Mouse (Mus musculus) right cerebral cortex, postnatal 36 days (tissue): ENCODE measurements around the gene Rsf1.

Experiments used
- DNase-seq, 2 experiments: peaks; one replicate each; pipeline ENCODE4 v3.0.0; 2022; ENCODE audit warnings: low spot score in 2 of 2, mixed read lengths in 1 of 2

Rsf1 gene

DNA sequence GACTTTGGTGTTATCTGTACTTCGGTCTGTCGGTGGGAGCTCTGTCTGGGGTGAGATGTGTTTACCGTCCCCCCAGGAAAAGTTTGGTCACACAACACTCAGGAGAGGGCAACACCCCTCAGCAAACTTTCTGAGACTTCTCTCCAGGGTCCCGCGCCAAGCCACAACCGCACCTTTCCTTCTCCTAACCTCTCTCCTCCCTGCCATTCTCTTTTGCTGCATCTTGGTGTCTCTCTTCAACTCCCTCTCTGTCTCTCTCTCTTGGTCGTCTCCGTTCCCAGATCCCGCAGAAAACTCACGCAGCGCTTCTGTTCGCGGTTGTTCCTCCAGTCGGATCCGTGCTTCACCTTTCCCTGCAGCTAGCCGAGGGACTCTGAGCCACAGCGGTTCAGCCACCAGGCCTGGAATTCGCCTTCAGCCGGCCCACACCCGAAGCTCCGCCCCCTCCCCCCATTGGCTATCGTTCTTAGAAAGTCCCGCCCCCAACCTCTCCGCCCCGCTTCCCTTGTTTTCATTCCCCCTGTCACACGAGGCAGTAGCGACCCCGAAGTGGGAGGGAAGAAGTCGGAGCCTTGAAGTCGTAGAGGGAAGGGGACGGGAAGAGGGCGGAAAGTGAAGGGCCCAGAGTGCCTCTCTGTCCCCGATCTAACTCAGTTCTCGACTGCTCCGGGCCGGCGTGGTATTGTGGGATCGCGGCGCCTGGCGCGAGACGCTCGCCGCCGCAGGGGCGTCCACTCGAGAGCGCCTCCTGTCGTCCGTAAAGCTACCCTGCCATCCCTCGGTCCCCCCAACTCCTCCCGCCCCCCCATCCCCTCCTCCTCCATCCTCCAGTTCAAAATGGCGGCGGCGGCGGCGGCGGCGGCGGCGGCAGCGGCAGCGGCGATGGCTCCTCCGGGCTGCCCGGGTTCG lies at the start of gene Rsf1, which contains the start of gene Aamdc:
Gene Rsf1 (plus strand): TSS at position 823 of the 909 bp plus-strand sequence.
Gene Aamdc (minus strand): TSS at position 431 of the 909 bp plus-strand sequence.
- DNase-seq, result peak; percentile 89 to 96

DNA sequence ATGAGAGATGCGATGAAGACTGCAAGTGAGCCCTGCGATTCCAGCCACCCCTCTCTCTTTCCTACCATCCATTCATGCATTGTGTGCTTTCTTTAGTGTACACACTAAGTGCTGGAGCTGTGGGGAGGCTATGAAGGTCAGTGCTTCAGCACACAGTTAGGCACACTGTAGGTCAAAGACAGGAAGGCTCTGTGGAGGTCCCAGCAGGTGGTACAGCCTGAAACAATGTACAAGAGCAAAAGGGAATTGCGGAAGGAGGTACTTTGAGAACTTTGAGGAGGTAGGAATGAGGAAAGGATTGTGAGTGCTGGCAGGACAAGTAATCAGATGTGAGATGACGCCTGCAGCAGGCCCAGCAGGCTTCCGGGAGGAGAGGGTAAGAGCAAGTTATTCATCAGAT lies 44.2 kb upstream of the Rsf1 start:
- DNase-seq, result no peak

DNA sequence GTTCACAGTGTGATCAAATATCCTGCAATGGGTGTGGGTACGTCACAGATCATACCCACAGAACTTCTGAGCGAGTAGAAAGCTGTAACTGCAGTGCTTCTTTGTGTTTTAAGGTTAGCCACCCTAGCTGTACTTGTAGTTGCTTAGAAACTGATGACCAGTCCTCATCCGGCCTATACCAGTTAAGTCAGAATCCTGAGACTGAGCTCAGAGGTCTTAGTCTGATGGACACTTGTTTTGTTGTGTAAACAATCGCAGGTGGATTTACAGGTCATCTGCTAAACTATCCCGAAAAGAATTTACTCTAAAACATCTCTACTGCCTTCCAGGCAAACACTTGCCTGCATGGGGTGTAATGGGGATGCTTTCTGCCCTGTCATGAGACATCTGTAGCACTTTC lies 43.1 kb upstream of the Rsf1 start:
- no peak for DNase-seq

DNA sequence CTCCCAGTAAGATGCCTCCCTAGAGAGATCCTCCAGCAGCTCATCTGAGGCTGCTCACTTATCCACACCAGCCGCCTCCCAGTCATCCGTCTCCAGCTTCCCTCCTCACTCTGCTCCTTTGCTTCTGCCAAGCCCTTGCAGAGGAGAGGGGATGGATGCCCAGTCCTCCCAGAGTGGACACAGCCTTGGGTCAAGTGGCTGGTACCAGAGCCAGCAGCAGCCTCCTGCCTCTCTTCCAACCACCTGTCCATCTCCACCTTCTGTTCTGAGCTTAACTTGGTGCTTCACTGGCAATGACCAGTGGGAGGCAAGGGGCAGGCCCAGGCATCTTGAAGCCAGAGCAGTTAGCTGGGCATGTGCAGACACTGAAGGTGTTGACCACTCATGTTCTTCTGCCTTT lies 33.2 kb upstream of the Rsf1 start:
- DNase-seq, result no peak

DNA sequence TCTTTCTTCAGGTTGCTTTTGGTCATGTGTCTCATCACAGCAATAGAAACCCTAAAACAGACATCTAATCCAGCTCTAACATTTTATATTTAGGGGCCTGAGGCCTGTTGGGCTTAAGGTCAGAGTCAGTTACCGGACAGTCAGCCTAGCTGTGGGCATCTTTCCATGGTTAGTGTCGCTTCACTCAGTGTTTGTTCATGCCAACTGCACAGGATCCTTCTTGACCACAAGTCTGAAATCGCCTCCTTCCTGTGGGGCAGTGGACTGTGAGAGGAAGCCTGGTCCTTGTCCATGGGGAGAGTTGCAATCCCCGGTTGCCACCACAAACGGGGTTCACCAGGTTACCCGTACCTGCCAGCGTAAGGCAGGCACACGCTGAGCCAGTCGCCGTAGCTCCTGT lies 30.4 kb upstream of the Rsf1 start:
- DNase-seq, result no peak

DNA sequence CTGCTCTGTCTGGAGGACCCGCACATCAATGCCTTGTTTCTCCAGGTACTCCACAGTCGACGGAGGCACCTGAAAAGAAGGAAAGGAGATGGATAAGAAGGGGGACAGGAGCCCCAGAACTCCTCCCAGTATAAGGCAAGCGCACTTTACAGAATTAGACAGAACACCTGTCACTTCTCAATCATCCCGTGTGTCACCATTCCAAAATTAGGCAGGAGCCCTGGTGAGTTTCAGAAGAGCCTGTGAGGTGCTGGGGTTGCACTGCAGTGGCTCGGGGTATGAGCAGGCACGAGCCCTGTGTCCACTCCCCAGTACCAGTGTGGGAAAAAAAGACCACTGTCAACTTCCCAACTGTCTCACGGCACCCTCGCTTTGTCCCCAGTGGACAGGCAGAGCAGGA lies 29.0 kb upstream of the Rsf1 start:
- no peak for DNase-seq

DNA sequence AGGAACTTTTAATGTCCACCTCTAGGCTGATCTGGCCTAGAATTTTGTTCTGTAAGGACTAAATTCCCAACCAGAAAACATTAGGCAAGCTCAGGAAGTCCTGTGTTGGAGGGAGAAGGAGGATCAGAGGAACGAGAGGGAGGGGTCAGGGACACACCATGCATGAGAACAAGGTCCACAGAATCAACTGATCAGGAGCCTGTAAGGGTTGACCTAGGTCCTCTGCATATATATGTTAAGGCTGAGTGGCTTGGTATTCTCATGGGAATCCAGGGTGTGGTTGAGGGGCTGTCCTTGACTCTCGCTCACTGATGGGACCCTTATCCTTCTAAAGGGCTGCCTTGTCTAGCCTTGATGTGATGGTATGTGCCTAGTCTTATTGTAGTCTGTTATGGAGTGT lies 16.1 kb upstream of the Rsf1 start:
- DNase-seq, result no peak

DNA sequence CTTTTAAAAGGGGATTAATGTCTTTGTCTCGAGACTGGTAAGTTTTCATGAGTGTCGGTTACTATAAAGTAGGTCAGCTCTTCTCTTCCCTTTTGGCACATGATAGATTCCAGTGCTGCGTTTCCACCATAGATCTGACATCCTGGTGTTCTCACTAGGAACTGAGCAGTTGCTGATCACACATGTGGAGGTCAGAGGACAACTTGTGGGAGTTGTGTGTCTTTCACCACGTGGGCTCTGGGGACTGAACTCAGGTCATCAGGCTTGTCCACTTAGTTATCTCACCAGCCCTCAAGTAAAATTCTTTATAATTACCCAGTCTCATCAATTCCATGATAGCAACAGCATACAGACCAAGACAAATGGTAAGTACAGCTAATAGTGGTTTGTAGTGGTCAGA lies 10.3 kb upstream of the Rsf1 start:
- no peak for DNase-seq

DNA sequence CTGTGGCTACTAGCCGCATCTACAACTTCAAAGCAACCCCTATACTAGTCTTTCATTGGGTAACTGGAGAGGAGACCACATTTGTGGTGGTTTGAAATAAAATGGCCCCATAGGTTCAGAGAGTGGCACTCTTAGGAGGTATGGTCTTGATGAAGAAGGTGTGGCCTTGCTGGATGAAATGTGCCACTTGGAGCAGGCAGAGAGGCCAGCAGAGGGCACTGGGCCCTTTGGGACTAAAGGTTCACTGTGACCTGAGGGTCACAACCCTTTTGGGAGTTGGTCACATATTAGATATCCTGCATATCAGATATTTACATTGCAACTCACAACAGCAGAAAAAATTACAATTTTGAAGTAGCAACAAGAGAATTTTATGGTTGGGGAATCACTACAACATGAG lies 9.3 kb upstream of the Rsf1 start:
- DNase-seq, result no peak

DNA sequence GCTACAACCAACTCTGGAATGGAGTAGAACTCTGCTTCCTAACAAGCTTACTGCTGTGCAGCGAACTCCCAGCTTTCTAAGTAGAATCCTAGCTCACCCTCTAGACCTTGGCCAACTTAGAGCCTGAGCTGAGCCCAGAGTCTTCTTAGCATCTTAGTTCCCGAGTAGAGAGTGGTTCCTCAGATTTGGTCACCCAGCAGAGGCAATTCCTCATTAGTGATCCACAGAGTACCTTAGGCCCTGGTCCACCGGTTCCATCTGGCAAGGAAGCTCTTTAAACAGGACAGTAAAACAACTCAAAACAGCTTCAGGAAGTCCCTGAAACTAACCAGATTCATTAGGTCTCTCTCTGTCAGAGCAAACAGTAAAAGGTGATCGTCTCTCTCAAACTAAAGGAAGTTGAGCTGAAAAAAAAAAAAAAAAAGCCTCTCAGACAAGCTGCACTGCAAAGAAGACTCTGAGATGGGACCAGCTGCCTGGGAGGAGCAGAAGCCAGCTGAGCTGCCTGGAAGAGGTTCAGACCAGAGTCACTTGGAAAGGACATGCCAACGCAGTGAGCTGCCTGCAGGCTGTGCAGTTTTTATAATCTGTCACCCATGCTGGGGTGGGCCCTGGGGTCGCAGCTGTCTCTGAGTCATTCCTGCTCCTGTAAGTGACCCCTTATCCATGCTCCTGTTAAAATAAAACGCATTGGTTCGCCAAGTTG lies 1.2 kb upstream of the Rsf1 start:
- peak; percentile 11 to 20 for DNase-seq

DNA sequence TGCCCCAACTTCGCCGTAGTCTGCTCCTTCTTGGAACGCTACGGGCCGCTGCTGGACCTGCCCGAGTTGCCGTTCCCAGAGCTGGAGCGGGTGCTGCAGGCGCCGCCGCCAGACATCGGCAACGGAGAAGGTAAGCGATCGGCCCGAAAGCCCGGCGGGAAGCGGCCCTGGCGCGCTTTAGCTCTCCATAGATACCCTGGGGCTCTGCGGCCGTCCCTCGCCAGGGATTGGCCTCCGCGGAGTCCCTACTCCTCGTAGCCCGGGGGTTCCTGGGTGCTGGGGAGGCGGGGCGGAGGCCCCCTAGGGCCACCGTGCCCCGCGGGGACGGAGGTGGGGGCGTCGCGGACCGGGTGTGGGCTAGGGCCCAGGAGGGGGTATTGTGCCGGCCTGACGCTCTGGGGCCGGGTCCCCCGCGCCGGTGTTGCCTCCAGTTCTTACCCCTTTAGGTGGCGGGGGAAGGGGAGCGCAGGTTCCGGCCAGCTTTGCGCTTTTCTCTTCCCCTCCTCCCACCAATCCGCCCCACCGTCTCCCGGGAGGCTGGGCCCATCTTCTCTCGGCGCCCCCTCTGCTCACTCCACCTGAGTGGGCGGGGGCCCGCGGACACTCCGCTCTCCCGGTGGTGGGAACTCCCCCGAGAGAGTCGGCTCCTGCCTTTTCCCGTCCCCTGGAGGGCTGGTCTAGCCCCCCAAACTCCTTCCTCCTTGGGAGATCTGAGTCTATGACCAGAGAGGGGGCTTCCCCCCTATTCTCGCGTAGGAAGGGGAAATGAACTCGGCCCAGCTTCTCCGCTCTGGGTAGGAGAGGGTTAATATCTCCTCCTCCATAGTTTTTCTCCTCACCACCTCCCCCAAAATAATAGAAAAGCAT lies 520 bp downstream of the Rsf1 start:
- DNase-seq, result peak; percentile 32 to 33

DNA sequence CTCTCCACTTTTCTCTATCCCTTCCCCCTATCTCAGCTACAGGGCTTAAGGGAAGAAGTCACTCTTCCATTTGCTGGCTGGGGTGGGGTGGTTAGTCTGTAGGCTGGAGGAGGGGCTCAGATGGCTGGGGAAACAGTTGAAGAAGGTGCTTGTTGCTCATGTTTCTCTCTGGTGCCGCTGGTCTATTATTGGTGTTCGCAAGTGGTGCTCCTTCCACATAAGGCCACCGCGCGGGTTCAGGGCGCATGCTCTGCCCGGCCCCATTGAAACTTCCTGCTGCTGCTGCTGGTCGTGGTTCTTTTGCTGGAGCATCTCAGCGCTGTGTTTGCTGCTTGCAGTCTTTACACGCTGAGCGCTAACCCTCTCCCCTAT lies 1.1 kb downstream of the Rsf1 start:
- peak; percentile 80 to 82 for DNase-seq

DNA sequence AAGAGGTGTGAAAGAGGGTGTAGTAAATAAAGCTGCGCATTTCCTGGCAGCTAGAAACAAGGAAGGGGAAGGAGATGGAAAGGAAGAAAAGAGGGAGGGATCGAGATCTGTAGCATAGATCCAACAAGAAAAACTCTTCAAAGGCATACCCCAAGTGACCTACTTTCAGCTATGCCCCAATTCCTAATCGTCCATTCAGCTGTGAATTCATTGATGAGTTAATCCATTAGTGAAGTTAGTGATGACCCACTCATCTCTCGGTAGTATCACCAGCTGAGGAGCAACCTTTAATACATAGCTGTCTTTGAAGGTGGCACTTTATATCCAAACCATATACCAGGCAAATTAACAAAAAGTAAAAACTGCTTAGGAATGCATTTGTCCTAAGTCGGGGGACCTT lies 8.8 kb downstream of the Rsf1 start:
- DNase-seq, result no peak

DNA sequence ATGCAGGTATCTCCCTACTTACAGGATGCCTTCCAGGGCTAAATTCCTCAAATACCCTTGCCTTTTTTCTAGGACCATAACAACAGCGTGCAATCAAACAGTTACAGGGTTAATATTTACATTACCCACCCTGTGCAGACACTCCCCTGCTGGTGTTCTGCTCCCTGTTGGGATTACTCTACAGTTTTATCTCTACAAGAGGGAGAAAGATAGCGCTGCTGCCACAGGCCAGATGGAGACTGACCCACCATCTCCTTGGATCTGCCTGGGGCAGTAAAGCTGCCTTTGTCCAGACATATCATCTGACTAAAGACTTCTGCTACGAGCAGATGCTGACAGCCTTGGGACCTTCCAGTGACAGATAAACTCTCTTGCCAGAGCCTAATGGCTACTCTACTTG lies 10.8 kb downstream of the Rsf1 start:
- no peak for DNase-seq

DNA sequence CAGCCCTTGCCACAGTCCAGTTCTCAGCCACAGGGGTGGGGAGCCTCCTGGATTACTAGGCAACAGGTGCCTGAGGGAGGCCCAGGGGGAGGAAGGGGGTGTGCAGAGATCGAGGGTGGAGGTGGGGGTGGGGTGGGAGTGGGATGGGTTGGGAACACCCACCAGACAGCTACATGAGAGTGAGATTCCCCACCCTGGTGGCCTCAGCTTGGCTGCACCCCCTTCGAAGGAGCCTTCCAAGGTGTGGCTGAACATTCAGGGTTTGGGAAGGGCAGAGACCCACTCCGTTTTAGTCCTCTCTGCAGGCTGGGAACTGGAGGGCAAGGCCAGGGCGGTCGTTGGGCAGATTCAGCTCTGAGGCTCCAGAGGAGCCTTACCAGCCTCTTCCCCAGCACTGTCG lies 11.6 kb downstream of the Rsf1 start:
- no peak for DNase-seq

DNA sequence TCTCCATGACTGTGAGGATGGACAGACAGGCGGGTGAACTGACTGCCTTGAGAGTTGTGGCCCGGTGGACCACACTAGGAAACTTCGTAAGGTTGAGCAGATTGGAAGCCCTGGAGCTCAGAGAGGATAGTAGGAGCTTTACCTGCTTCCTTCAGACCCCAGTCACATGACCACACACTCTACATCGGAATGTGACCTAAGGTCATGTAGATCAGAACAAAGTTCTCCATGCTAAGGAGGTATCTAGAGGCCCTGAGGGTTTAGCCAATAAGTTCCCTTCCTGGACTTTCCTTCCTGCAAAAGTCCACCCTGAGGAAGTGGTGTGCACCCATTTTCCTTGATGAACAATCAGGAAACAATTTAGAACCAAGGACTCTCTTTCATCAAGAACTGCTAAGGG lies 12.7 kb downstream of the Rsf1 start:
- no peak for DNase-seq

DNA sequence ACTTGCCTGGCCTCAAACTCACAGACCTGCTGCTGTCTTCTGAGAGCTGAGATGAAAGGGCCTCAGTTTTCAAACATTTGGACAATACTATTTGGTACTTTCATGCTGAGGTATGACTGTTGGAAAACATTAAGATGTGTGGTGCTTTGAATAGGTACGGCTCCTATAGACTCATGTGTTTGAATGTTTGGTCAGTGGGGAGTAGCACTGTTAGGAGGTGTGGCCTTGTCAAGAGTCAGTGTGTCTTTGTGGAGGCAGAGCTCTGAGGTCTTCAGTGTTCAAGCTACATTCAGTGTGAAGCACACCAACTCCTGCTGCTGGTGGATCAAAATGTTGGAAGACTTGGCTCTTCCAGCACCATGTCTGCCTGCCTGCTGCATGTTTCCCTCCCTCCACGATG lies 13.8 kb downstream of the Rsf1 start:
- DNase-seq, result no peak

DNA sequence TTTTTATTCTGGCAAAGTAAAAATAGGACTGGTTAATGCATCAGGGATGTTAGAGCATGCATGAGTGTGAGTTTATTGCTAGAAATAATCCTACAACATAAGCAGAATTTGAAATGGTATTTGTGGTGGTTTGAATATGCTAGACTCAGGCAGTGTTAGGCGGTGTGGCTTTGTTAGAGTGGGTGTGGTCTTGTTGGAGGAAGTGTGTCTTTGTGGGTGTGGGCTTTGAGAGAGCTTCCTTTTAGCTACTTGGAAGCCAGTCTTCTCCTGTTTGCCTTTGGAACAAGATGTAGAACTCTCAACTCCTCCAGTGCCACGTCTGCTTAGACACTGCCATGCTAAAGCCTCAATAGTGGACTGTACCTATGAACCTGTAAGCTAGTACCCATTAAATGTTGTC lies 18.9 kb downstream of the Rsf1 start:
- no peak for DNase-seq

DNA sequence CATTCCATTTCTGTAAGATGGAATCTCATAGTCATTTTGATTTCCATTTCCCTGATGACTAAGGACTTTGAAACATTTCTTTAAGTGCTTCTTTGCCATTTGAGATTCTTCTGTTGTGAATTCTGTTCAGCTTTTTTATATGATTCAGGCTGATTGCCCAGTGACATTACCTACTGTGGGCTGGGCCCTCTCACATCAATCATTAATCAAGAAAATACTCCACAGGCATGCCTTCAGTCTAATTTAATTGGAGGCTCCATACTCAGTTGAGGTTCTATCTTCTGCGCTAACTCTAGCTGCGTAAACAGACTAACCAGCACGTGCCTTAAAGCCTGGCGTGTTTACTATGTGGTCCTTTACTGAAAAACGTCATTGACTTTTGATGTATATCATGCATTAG lies 41.7 kb downstream of the Rsf1 start:
- no peak for DNase-seq

DNA sequence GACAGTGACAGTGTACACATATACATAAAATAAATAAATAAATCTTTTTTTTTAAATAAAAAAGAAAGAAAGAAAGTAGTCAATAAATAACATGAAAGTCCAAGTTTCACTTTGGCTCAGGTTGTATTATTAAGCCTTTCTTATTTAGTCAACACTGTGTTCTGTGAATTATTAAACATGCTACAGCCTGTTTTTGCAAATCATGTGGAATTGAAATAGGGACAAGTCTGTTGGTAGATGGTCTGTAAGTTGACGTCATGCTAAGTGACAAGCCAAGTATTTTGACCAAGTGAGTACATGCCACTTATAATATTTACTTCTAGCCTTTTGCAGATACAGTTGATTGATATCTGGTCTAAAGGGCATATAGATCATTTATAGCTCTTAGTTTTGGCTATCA lies 43.0 kb downstream of the Rsf1 start:
- no peak for DNase-seq

DNA sequence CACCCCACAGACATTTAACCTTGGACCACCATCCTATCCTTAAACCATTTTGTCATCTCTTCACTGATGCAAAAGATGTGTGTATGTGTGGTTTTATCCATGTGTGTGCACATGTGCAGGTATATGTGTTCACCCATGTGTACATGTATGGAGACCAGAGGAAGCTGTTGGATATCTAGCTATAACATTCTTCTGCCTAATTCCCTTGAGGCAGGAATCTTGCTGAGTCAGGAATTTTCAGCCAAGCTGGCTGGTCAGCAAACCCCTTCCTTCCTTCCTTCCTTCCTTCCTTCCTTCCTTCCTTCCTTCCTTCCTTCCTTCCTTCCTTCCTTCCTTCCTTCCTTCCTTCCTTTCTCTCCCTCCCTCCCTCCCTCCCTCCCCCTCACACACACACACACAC lies 43.7 kb downstream of the Rsf1 start:
- no peak for DNase-seq

DNA sequence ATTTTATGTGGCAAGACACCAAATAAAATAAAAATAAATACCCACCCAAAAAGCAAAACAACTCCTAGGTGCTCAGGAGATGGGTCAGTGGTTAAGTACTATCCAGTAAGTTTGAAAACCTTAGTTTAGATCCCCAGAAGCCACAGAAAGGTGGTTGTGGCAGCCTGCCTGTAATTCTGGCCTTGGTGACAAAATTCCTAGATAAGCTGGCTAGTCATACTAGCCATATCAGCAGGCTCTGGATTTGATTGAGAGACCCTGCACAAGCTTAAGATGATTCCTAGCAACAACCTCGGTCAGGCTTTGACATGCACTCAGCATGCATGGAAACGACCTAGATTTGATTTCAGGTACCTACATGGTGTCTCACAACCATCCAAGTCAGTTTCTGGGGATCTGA lies 49.7 kb downstream of the Rsf1 start:
- no peak for DNase-seq
